Mouse (Mus musculus) urinary bladder, postnatal 25 days (tissue): Measurements from ENCODE around the gene Ddx5.
"Not testable (repeated sequence)": the region's sequence is repeated elsewhere in the genome, so short reads cannot be mapped to it uniquely, and the experiment has no call there.

Experiments used
- DNase-seq: peaks from one replicate; pipeline ENCODE4 v3.0.0; 2022; ENCODE audit warnings: low spot score

The Ddx5 gene

DNA sequence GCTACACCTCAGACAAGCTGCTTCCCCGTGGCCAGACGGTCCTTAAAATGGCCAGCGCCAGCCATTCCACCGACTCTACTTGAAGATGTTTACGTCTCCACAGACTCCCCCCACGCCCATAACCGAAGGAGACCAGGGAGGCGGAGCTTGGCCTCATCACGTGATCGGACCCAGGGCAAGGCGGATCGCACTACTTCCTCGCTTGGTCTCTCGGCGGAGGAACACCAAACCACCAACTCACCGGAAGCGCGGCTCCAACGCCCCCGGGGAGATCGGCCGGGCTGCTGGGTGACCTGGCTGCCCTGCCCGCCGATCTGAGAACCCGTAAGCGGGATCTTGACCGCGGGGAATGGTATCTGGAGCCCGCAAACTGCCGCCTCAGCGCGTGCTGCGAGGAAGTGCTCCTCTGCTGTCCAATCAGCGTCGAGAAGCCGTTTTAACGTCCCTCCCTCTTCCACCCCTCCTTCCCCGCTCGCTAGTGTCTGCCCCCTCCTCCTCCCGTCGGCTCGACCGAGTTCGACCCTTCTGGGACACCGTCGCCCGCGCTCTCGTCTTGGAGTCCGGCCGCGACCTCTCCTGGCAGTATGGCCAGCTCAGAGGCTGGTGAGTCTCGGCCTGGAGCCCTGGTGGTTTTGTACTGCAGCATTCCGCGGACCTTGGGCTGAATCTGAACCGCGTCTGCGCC is at the start of gene Ddx5, which contains the start of gene Cep95:
Gene Ddx5, minus strand, starts transcription at position 411 of the 685 bp plus-strand sequence.
Gene Cep95, plus strand, starts transcription at position 478 of the 685 bp plus-strand sequence.
- peak; percentile 92 for DNase-seq

DNA sequence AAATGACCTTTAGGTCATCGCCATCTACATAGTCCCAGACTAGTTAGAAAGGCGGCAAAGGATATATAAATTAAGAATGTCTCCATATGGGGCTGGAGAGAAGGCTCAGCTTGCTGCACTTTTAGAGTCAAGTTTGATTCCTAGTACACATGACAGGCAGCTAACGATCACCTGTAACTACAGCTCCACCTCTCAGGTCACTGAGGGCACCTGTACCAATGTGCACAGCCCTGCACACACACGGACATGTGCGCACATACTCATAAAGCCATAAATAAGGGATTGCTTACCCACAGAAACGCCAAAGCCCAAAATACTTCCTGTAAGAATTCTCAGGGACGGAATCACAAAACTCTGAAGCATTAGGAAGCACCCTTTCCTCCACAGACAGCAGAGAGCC is 39.1 kb upstream of the Ddx5 start:
- no peak for DNase-seq

DNA sequence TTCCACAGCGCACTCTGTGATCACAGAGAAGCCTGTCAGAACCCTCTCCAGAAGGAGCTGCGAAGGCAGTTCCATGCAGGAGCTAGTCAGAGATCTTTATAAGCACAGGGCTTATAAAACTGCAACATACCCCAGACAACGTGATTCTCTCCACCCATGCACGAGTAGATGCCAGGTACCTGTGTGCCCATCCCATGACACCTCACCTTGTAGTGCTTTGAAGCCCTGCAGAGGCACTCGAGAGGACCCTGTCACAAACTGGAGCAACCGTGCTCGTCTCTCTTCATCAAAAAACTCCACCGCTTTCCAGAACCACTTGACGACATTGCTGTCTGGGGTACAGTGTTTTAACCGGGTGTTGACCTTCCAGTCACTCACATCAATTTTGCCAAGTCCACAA is 35.4 kb upstream of the Ddx5 start:
- DNase-seq, result no peak

DNA sequence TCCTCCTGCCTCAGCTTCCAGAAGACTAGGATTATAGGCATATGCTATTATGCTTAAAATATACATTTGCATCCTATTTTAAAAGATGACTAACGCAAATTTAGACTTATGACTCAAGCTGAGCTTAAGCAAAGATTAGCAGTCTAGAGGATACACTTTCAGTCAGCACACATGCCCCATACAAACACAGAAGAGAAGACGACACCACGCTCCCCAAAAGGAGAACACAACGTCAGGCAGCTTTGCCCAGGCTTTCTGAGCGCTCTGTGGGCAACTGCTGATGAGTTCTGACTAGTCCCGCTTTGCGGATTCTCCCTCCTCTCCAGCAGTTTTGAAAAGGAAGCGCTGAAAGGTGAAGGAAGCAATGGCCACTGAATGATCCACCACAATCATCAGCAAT is 34.8 kb upstream of the Ddx5 start:
- no peak for DNase-seq

DNA sequence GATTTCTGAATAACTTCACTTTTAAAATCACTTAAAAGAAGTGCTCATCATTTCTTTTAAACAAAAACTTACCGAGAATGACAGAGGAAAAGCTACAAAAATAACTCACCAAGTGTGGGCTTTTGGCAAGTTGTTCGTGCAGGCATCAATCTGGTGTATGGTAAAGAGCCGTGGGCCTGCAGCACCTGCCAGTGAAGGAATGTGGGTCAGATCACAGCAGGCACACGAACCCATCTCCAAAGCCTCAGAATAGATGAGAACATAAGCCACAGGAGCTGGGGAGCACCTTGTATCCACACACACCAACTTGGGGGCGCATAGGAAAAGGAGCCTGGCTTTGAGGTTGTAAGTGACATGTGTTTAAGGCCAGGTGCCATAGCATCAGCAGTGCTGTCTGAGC is 33.9 kb upstream of the Ddx5 start:
- no peak for DNase-seq

DNA sequence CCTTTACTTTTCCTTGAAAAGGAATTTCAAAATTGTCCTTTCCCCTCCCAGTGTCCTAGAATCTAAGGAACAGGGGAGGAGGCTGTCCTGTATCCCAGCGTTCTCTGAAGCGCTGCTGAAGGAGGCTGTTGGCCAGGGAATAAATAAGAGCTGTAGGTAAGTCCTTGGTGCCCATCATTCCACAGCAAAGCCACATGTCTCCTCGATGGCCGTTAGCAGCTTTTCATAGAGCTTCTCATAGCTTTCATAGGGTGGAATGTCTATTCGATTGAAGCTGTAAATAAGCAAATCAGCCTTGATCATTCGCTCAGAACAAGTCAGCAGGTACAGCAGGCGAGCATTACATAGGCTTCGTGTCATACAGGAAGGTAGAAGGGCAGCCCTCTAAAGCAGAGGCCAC is 33.5 kb upstream of the Ddx5 start:
- no peak for DNase-seq

DNA sequence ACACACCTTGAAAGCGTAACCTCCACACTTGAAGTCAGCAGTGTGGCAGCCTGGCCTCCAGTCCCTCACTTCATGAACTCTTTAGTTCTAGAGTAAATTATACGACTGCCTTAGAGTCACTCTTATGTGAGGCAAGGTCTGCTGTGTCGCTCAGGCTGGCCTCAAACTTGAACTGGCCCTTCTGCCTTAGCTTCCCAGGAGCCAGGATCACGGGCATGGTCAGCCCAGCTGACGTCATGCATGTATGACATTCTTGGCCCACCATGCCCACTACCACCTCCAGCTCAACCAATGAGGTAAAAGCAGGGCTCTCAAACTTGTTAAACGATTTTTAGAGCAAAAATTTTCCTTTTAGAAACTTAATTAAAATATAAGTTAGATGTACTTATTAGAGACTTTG is 32.4 kb upstream of the Ddx5 start:
- no peak for DNase-seq

DNA sequence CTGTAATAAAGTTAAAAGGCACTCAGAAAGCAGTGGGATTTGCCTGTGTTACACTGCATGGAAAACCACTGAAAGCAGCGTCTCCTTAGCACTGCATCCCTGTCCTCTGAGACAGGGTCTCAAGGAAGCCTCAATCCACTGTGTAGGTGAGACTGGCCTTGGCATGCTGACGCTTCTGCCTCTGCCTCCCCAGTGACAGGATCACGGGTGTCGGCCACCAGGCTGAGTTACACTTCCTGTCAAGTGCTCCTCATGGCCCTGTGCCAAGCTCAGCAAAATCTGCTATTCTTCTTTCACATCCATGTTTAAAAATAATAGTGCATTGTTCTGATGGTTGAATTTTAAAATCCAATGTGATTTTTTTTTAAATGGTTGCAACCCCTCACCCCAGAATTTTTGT is 32.0 kb upstream of the Ddx5 start:
- DNase-seq, result peak; percentile 13

DNA sequence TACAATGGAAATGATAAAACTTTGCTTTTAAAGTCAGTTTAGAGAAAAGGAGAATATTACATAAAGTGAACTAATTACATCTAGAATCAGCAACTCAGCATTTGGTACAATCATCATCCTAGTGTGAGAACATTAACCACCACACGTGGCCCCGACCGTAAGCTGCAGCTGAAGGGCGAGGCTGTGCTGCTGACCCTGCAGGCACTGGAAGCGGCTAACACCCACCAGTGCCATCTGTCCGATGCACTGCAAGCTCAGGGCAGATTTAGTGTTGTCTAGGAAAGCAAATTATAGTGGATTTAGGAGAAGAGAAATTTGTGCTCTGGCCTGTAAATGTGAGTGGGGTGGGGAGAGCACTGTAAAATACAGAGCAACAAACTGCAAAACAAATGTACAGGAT is 31.3 kb upstream of the Ddx5 start:
- no peak for DNase-seq

DNA sequence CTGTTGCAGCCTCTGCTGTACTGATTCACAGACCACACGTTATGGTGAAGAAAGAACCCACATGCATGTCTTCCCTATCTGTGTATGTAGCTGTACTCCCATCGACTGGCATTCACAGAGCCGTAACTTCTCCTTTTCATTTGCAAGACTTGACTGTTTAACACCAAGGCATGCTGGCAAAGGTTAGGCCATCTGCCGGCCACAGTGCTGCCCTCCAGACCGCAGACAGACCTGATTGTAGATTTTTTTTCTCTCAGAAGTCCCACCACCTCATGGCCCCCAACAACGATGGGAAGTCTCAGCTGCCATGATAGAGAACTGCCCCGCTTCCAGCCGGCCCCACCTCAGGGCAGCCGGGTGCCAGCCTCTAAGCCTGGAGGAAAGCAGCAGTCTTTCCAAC is 30.6 kb upstream of the Ddx5 start:
- no peak for DNase-seq

DNA sequence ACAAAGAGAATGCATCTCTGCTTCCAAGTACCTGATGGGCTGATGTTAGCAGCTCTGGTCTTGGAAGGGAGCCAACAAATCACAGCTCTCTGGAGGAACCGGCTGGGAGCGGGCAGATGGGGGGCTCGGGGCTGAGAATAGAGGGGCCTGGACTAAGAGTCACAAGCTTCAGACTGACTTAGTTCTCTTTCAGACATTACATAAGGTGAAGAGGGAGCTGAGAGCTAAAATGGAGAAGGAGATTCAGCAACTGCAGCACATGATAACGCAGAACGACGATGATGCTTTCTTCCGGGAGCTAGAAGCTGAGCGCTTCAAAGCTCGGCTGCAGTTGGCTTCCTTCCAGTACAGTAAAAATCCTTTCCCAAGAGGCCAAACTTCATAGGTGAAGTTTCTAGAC is 29.4 kb upstream of the Ddx5 start:
- no peak for DNase-seq

DNA sequence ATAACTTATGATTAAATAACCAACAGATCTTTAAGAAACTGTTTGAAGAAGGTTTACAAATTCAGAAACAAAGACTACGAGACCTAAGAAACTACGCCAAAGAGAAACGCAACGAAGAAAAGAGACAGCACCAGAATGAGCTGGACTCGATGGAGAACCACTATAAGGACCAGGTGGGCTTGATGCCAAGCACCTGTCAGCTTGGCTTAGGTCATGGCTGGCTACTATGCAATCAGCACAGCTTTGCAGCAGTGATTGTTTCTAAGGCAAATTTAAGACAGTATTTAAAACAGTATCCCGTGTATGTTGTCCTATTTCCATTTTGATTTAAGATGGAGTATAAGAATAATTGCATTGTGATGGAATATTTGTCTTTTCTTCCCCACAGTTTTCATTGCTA is 28.8 kb upstream of the Ddx5 start:
- no peak for DNase-seq

DNA sequence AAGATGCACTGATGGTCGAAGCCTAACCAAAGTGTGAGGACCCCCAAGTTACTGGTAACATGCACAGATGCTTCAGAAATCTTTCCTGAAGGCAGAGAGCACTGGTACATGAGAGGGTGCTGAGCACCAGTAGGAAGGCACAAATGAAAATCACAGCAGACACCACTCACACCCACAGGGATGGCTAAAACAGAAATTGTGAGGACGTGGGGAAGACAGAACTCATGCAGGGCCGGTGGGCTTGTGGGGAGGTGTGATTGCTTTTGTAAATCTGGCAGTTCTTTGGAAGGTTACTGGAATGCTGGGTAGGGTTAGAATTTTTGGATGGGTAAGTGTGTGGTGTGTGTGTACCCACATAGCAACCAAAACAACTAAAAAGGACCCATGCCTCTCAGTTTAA is 28.2 kb upstream of the Ddx5 start:
- DNase-seq, result no peak

DNA sequence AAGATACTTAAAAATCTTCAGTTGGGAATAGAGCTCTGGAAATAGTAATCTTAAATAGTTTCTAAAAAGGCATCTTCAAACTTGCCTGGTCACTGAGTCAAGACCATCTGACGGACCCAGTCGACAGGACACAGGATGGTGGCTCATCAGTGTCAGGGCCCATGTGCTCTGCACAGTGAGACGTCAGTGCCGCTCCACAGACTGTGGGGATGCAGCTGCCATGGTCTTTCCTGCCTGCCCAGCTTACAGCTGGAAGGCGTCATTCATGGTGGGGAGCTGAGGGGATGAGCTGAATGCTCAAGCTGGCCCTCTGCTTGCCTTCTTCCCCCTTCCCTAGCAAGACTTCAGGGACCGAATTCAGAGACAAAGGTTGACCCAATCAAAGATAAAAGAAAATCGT is 27.3 kb upstream of the Ddx5 start:
- DNase-seq, result no peak

DNA sequence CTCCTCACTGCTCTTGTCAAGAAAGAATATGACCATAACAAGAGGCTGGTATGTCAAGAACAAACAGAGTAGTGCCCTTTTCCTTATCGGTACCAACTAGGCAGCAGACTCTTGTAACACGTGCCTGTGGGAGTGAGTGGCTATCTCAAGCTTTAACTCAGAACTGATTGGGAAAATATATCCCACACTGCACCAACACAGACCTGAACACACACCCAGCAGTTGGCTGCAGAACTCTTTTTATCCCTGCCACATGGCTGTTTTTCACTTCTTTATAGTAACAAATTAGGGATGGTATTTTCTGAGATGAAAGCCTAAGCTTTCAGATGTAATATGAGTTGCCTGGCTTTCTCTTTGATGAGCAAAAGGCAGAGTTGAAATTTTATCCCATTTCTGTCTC is 26.8 kb upstream of the Ddx5 start:
- no peak for DNase-seq

DNA sequence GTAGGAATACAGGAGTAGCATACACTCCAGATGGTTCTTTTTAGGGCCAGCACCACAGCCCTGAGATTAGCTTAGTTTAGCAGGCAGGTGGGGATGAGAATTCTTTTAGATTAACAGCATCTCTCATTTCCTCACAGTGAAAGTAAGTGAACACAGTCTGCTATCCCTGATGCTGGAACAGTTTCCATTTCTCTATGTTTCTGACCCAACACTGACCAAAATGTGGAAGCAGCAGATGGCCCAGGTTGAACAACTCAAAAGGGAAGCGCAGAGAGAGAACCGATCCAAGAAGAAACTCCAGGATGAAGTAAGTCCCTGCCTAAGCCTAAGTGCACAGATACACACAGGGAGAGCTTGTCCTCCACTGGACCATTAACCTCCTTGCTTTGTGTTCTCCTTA is 26.3 kb upstream of the Ddx5 start:
- DNase-seq, result no peak

DNA sequence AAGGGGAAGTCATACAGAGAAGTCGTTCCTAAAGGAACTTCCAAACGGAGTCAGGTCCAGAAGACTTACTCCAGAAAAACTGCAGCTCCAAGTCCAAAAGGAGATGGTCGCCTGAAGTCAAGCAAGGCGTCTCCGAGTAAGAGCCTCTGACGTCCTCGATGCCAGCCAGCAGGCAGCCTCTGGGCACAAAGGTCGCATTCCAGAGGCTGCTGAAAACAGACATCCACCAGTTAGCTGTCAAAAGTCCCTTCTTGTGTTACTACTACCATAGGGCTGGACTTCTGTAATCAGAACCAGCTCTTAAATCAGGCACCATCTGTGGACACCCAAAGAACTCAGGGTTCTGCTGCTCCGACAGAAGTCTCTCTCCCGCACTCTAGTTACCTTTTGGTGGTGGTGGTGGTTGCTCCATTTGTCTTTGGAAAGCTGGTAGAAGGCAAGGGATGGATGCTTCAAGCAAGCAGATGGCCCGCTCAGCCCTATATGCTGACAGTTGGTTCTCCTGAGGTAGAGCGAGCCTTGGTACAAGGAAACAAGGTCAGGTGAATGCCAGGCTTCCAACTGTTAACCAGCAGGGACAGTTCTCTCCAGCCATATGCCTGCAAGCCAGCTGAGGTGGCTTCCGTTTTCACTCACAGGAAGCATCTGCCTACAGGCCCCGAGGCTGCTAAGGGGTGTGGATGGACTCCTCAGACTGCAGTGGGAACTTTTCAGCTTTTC is 25.8 kb upstream of the Ddx5 start:
- no peak for DNase-seq

DNA sequence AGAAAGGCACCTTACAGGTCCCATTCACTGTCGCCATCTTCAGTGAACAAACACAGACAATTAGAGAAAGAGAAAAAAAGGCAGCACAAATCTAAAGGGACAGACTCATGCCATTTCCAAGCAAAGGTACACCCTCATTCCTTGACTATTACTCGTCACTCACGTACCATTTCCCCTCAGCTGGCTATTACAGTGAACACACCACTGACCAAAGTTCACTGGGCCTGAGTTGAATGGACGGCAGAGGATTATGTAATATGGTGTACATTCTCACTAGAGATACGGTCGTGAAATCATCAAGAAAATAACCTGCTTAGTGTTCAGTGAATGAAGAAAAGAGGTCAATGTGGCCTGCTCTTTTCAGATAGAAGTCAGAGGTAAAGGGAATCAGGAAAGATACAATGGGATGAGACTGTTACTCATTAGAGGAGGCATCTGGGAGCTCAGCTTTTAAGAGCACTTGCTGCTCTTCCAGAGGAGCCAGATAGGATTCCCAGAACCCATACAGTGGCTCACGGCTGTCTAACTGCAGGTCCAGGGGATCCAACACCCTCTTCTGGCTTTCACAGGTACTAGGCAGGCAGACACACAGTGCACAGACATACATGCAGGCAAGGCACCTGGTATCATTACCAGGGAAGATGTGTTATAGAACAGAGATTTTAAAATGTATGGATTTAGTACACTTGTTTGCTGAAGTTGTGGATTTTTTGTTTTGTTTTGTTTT is 23.6 kb upstream of the Ddx5 start:
- no peak for DNase-seq

DNA sequence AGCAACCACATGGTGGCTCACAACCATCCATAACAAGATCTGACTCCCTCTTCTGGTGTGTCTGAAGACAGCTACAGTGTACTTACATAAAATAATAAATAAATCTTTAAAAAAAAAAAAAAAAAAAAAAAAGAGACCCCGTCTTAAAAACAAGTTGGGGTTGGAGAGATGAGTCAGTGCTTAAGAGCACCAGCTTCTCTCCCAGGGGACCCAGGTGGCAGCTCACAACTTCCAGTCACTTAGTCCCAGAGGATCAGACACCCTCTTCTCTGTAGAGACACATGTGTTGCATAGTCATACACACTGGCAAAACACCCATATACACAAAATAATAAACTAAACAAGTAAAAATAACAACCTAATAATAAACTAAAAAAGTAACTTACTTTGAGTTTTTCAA is 18.5 kb upstream of the Ddx5 start:
- DNase-seq, result not testable (repeated sequence)

DNA sequence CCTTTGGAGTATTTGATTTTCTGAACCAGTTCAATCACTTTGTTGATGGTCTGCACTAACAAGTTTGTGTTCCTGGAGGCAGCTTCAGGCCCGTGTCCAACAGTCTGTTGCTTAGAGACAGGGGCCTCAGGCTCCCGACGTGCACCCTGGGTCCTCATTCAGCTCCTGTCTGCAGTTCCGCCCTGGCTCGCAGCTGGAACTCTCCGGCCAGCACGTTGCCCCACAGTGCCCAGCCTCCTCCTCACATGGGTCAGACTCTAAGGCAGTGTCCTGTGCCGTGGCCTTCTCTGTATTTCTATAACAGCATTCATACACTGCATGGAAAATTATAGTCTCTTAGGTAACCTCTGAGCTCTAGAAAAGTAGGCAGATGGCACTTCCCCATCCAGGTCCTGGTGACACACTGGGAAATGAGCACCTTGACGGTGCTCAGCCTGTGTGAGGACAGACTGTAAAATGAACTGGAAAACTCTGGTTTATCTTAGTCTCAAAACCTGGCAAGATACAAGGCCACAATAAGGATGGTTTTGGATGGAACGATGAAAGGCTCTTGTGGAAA is 13.2 kb upstream of the Ddx5 start:
- no peak for DNase-seq

DNA sequence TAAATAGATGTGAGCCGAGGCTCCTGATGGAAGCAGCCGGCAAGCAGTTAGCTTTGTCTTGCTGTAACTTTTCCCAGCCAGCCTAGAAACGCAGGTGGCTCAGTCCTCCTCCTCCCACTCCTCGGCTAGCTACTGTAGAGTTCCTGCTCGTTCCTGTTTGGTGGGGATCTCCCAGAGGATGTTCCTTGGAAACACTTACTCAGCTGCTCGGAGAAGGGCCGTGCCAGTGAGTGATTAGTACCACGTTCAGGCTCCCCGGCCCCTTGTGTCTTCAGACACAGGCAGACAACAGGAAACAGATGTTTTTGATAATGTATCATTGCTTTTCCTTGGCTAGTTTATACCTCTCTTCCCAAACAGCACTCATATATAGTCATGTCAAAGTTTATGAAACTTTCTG is 6.7 kb upstream of the Ddx5 start:
- no peak for DNase-seq

DNA sequence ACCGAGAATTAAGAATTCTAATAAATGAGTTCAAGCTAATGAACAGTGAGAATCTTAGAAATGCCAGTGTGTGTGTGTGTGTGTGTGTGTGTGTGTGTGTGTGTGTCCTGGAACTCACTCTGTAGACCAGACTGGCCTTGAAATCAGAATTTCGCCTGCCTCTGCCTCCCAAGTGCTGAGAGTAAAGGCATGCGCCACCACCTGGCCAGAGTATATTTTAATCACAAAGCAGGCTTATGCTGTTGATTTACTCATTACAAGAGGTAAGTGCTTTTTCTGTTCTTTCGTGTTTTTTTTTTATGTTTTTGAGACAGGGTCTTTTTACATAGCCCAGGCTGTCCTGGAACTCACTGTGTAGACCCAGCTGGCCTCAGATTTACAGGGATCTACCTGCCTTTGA is 4.9 kb upstream of the Ddx5 start:
- DNase-seq, result no peak

DNA sequence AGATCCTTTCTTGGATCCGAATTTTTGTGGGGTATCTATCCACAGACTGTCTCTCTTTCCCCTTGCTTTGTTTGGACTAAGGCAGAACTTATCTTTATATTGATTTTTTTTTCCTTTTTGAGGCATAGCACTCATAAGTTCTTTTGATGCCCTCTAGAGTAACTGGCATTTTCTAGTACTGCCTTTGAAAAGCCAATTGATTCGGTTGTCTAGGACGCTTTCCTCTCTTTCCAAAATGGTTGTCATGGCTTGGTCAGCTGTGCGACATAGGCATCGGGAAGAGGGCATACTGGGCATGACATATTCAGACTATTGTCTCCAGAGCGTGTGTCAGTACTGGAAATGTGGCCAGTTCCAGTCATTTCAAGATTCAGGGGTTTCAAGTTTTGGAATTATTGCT is 664 bp upstream of the Ddx5 start:
- no peak for DNase-seq
